Mouse (Mus musculus) forebrain, embryonic 13.5 days (tissue): ENCODE measurements around the gene Aktip. TPM values are rescaled to one million over a fixed set of nuclear protein-coding genes. Genes with fewer than 3 reads are reported as not detected.

Experiments
- ATAC-seq: fragments of 200-750 bp; cut with Nextera tagmentation; 2 replicates; pipeline ENCODE4 v1.8.0; 2017
- H3K27ac ChIP-seq: fragments of 300-500 bp; sonication (generic); 2 replicates; pipeline ENCODE4 v1.5.1; 2015; ENCODE audit warnings: inconsistent platforms, mild to moderate bottlenecking, moderate library complexity
- H3K27me3 ChIP-seq: fragments of 300-500 bp; sonication (generic); 2 replicates; pipeline ENCODE4 v1.6.1; 2015; ENCODE audit warnings: mild to moderate bottlenecking, inconsistent platforms
- H3K36me3 ChIP-seq: fragments of 300-500 bp; sonication (generic); 2 replicates; pipeline ENCODE4 v1.6.1; 2015; ENCODE audit warnings: mild to moderate bottlenecking, inconsistent platforms; ENCODE audit not compliant: poor library complexity, severe bottlenecking
- H3K4me1 ChIP-seq: fragments of 300-500 bp; sonication (generic); 2 replicates; pipeline ENCODE4 v1.6.1; 2015; ENCODE audit warnings: inconsistent platforms
- H3K4me2 ChIP-seq: fragments of 300-500 bp; sonication (generic); 2 replicates; pipeline ENCODE4 v1.6.1; 2015; ENCODE audit warnings: inconsistent platforms, mild to moderate bottlenecking, moderate library complexity
- H3K4me3 ChIP-seq: fragments of 300-500 bp; sonication (generic); 2 replicates; pipeline ENCODE4 v1.5.1; 2015; ENCODE audit warnings: mild to moderate bottlenecking, inconsistent platforms
- H3K9ac ChIP-seq: fragments of 300-500 bp; sonication (generic); 2 replicates; pipeline ENCODE4 v1.6.1; 2015; ENCODE audit warnings: mild to moderate bottlenecking, inconsistent platforms
- H3K9me3 ChIP-seq: fragments of 300-500 bp; sonication (generic); replicated peaks from 2 replicates; pipeline ENCODE4 v1.6.1; 2016; ENCODE audit warnings: inconsistent platforms
- WGBS: fragments of 180-500 bp; shearing (Covaris S2); methylation state at CpG from one replicate; pipeline ENCODE4 v1.1.7; 2015; 5-methylcytosine and 5-hydroxymethylcytosine counted together
- polyA plus RNA-seq: library from polyadenylated mRNA; unstranded; fragments of >200 nt; fragmentation: Nextera tagmentation; extraction: Ambion mirVana; gene quantifications from 2 replicates; pipeline ENCODE4 v1.2.1, GENCODE M21; 2015

Gene Aktip
- polyA plus RNA-seq = 119 and 122 TPM in 2 replicates

GRCm38 (mm10) chr8:91199876-91200275, at the start of gene Aktip:
Gene Aktip (minus strand): TSS chr8:91199976.
- Histone ChIP-seq H3K4me3 (no peak within 1 kb of the TSS), H3K4me1 (no peaks in the 10 kb centered on the region), H3K9ac (no peak within 1 kb of the TSS), H3K27me3 (0 out of 2 replicates have a peak, but pooled peaks cover 5% of the 10 kb centered on the region), H3K27ac (no peak within 1 kb of the TSS), H3K9me3 (no peaks in the 10 kb centered on the region), H3K4me2 (no peak within 1 kb of the TSS), H3K36me3 (no peaks in the 10 kb centered on the region)
- ATAC-seq = no peak
- 92% methylated on average over 7 of the region's 7 CpGs for WGBS

- Histone ChIP-seq H3K27me3 (no peaks in the 10 kb centered on the region), H3K9me3 (no peaks in the 10 kb centered on the region), H3K36me3 (peaks cover 8% of the 10 kb centered on the region; the same call in 1 of the 2 replicates), H3K4me3 (no peak overlapping the region), H3K4me2 (no peak overlapping the region), H3K27ac (no peak overlapping the region), H3K4me1 (peaks cover 14% of the 10 kb centered on the region), H3K9ac (no peak overlapping the region)
- ATAC-seq = no peak
- 51% methylated on average over 4 of the region's 4 CpGs for WGBS
Observed at GRCm38 (mm10) chr8:91245821-91246454, 46.2 kb upstream of the Aktip start.

GRCm38 (mm10) chr8:91242721-91243120, 42.9 kb upstream of the Aktip start:
- WGBS = 67% methylated on average over 1 of the region's 1 CpGs
- no peak overlapping the region for H3K4me3 ChIP-seq
- H3K4me1 ChIP-seq = peaks cover 14% of the 10 kb centered on the region
- H3K27me3 ChIP-seq = no peaks in the 10 kb centered on the region
- H3K9me3 ChIP-seq = no peaks in the 10 kb centered on the region
- no peak overlapping the region for H3K4me2 ChIP-seq
- no peak for ATAC-seq
- H3K9ac ChIP-seq = no peak overlapping the region
- no peak overlapping the region for H3K27ac ChIP-seq
- H3K36me3 ChIP-seq = peaks cover 5% of the 10 kb centered on the region; the same call in 1 of the 2 replicates

- H3K27me3 ChIP-seq = no peaks in the 10 kb centered on the region
- H3K4me3 ChIP-seq = no peak overlapping the region
- H3K4me1 ChIP-seq = peaks cover 14% of the 10 kb centered on the region
- no peaks in the 10 kb centered on the region for H3K9me3 ChIP-seq
- ATAC-seq = no peak
- no peak overlapping the region for H3K4me2 ChIP-seq
- 45% methylated on average over 8 of the region's 8 CpGs for WGBS
- H3K27ac ChIP-seq = no peak overlapping the region
- H3K9ac ChIP-seq = no peak overlapping the region
- peaks cover 5% of the 10 kb centered on the region; the same call in 1 of the 2 replicates for H3K36me3 ChIP-seq
Observed at GRCm38 (mm10) chr8:91241873-91242519, 42.2 kb upstream of the Aktip start.

- Histone ChIP-seq H3K4me3 (no peak overlapping the region), H3K4me1 (peaks cover 14% of the 10 kb centered on the region), H3K9me3 (no peaks in the 10 kb centered on the region), H3K27ac (no peak overlapping the region), H3K4me2 (no peak overlapping the region), H3K27me3 (no peaks in the 10 kb centered on the region), H3K9ac (no peak overlapping the region), H3K36me3 (peaks cover 3% of the 10 kb centered on the region; the same call in 1 of the 2 replicates)
- 21% methylated on average over 5 of the region's 5 CpGs for WGBS
- no peak for ATAC-seq
Observed at GRCm38 (mm10) chr8:91241371-91241770, 41.6 kb upstream of the Aktip start.

GRCm38 (mm10) chr8:91237191-91237590, 37.4 kb upstream of the Aktip start:
- H3K9ac ChIP-seq = no peak overlapping the region
- H3K9me3 ChIP-seq = no peaks in the 10 kb centered on the region
- H3K27ac ChIP-seq = no peak overlapping the region
- peaks cover 10% of the 10 kb centered on the region for H3K4me1 ChIP-seq
- no peaks in the 10 kb centered on the region for H3K27me3 ChIP-seq
- no peak overlapping the region for H3K4me2 ChIP-seq
- 89% methylated on average over 2 of the region's 2 CpGs for WGBS
- H3K4me3 ChIP-seq = no peak overlapping the region
- no peaks in the 10 kb centered on the region for H3K36me3 ChIP-seq
- no peak for ATAC-seq

- WGBS = 41% methylated on average over 2 of the region's 2 CpGs
- H3K9ac ChIP-seq = no peak overlapping the region
- H3K9me3 ChIP-seq = no peaks in the 10 kb centered on the region
- no peak for ATAC-seq
- no peak overlapping the region for H3K4me2 ChIP-seq
- H3K36me3 ChIP-seq = no peaks in the 10 kb centered on the region
- H3K27ac ChIP-seq = no peak overlapping the region
- H3K4me1 ChIP-seq = no peaks in the 10 kb centered on the region
- no peaks in the 10 kb centered on the region for H3K27me3 ChIP-seq
- no peak overlapping the region for H3K4me3 ChIP-seq
Observed at GRCm38 (mm10) chr8:91234097-91234496, 34.3 kb upstream of the Aktip start.

- Histone ChIP-seq H3K4me1 (no peaks in the 10 kb centered on the region), H3K9me3 (no peaks in the 10 kb centered on the region), H3K4me3 (no peak overlapping the region), H3K27me3 (no peaks in the 10 kb centered on the region), H3K4me2 (no peak overlapping the region), H3K9ac (no peak overlapping the region), H3K27ac (no peak overlapping the region), H3K36me3 (0 out of 2 replicates have a peak, but pooled peaks cover 8% of the 10 kb centered on the region)
- ATAC-seq = no peak
- WGBS = 91% methylated on average over 7 of the region's 7 CpGs
Observed at GRCm38 (mm10) chr8:91227421-91227841, 27.7 kb upstream of the Aktip start.

GRCm38 (mm10) chr8:91224227-91224626, 24.5 kb upstream of the Aktip start:
- 89% methylated on average over 7 of the region's 7 CpGs for WGBS
- Histone ChIP-seq H3K4me1 (no peaks in the 10 kb centered on the region), H3K4me3 (no peak overlapping the region), H3K27me3 (no peaks in the 10 kb centered on the region), H3K27ac (no peak overlapping the region), H3K4me2 (no peak overlapping the region), H3K9me3 (no peaks in the 10 kb centered on the region), H3K36me3 (0 out of 2 replicates have a peak, but pooled peaks cover 8% of the 10 kb centered on the region), H3K9ac (no peak overlapping the region)
- no peak for ATAC-seq

GRCm38 (mm10) chr8:91221841-91222240, 22.1 kb upstream of the Aktip start:
- WGBS = 96% methylated on average over 2 of the region's 2 CpGs
- Histone ChIP-seq H3K4me2 (no peak overlapping the region), H3K9ac (no peak overlapping the region), H3K27me3 (no peaks in the 10 kb centered on the region), H3K4me3 (no peak overlapping the region), H3K36me3 (0 out of 2 replicates have a peak, but pooled peaks cover 8% of the 10 kb centered on the region), H3K4me1 (no peaks in the 10 kb centered on the region), H3K27ac (no peak overlapping the region), H3K9me3 (no peaks in the 10 kb centered on the region)
- ATAC-seq = no peak

GRCm38 (mm10) chr8:91218271-91218670, 18.5 kb upstream of the Aktip start:
- 78% methylated on average over 4 of the region's 4 CpGs for WGBS
- H3K27ac ChIP-seq = no peak overlapping the region
- H3K27me3 ChIP-seq = no peaks in the 10 kb centered on the region
- H3K9me3 ChIP-seq = no peaks in the 10 kb centered on the region
- no peaks in the 10 kb centered on the region for H3K36me3 ChIP-seq
- H3K4me2 ChIP-seq = no peak overlapping the region
- H3K4me1 ChIP-seq = no peaks in the 10 kb centered on the region
- no peak overlapping the region for H3K4me3 ChIP-seq
- no peak overlapping the region for H3K9ac ChIP-seq
- ATAC-seq = no peak

GRCm38 (mm10) chr8:91217062-91217905, 17.5 kb upstream of the Aktip start:
- ATAC-seq = no peak
- 91% methylated on average over 5 of the region's 5 CpGs for WGBS
- no peak overlapping the region for H3K4me2 ChIP-seq
- no peaks in the 10 kb centered on the region for H3K36me3 ChIP-seq
- no peak overlapping the region for H3K4me3 ChIP-seq
- no peaks in the 10 kb centered on the region for H3K9me3 ChIP-seq
- no peaks in the 10 kb centered on the region for H3K4me1 ChIP-seq
- H3K9ac ChIP-seq = no peak overlapping the region
- H3K27me3 ChIP-seq = no peaks in the 10 kb centered on the region
- H3K27ac ChIP-seq = no peak overlapping the region
